Mouse (Mus musculus): ENCODE results near the gene Abhd2. TPM values are rescaled to one million over a fixed set of nuclear protein-coding genes. Genes with fewer than 3 reads are reported as not detected.
"Not testable (repeated sequence)": the region's sequence is repeated elsewhere in the genome, so short reads cannot be mapped to it uniquely, and the experiment has no call there.

Abhd2 gene
- total RNA-seq, 2 experiments from 2014 or later = 107 to 115 TPM

DNA sequence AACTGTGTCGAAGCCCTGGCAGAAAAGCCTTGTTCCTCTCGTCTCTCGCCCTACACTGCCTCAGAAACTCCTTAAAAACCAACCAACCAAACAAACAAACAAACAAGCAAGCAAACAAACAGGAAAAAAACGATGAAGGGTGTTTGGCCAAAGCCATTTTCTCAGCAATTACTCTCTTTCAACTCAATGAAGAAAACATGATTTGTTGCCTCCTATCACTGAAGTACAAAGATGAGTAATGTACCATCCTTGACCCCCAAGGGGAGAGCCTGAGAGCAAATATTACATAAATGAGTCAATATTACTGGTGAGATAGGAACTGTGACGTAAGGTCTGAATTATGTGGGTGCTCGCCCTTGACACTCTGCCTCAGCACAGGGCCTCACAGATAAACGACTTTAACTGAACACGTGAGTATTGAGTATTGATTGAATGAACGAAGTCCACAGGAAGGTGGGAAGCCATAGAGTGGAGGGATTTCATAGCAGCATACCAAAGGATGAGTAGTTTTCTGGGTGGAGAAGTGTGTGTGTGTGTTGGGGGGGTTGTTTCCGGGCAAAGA lies 13.9 kb upstream of the Abhd2 start:
- intact Hi-C loops (cut with DNase I) = no loop called here

DNA sequence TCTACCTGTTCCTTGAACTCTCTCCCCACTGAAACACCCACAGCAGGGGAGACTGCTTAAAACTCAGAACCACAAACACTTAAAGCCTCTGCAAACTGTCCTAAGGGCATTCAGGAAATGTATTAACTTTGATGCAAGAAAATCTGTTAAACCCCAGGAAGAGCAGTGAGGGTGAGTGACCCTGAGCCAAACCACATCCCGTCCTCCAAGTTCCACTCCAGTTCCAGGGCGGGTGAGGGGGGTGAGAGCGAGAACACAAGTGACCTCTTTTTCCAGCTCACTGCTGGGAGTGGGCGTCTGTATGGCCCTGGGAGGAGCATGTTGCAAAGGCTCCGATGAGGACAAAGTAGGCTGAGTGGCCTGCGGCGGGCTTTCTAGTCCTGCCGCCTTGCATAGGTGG lies 10.5 kb upstream of the Abhd2 start:
- intact Hi-C loops (cut with DNase I) = no loop called here
- DNase-seq (ENCODE audit: low spot score in 2 of 2) = no peak

More for the DNA sequence above, 13.9 kb upstream of the Abhd2 start:
- no peak for DNase-seq (ENCODE audit: low spot score in 2 of 2)

DNA sequence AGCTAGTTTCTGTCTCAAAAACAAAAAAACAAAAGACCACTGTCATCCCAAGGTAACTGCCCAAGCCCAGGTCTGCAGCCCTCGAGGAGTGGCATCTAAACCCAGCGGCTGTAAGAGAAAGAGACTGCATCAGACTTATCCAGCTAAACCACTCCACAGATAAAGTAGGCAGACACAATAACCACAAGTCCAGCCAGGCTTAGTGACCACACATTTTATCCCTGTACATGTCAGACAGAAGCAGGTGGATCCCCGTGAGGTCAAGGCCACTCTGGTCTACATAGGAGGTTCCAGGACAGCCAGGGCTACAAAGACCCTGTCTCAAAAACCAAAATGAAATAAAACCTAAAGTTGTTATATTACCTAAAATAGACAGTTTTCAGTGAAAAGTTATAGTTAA lies 9.2 kb upstream of the Abhd2 start:
- intact Hi-C loops (cut with DNase I) = no loop called here

DNA sequence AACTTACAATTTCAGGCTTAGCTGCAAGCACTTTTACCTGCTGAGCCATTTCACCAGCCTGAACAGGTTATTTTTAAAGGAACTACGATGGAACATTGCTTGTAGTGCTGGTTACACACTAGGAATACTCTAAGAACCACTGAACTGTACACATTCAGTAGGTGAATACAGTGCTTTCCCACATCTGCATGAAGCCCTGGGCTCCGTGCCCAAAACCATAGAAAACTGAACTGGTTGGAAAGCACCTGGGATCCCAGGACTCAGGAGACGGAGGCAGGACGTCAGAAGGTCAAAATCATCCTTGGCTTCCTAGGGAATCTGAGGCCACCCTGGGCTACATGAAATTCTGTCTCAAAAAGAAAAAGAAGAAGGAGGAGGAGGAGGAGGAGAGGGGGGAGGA lies 6.8 kb upstream of the Abhd2 start:
- intact Hi-C loops (cut with DNase I) = no loop called here
- no peak for DNase-seq (ENCODE audit: low spot score in 2 of 2)

More for the DNA sequence above, 9.2 kb upstream of the Abhd2 start:
- no peak for DNase-seq (ENCODE audit: low spot score in 2 of 2)

DNA sequence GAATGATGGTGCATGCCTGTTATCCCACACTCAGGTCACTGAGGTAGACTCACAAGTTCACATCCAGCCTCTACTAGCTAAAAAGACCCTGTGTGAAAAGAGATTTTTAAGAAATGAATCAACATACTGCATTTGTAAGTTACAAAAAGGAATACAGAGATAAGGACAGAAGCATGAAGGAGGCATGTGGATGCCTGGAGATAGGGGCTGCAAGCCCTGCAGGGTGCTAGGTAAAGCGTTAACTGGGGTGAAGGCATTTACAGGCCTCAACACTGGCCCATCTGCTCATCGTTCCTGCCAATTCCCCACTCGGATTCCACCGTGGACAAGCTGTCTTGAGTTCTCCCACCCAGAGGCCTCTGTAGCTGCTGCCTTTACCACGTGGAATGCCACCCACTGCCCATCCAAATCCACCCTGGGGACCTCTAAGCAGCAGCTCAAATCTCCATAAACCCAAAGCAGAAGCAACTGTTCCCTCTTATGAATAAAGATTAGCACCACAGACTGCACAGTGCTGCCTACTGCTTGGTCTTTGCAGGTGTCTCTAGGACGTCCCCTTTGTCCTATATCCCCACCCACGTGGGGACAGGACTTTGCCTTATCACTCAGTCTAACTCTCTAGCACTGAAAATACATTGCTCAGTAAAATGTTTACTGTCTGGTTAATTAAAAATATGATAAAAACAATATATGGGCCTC lies 5.2 kb upstream of the Abhd2 start:
- DNase-seq (ENCODE audit: low spot score in 2 of 2) = no peak
- intact Hi-C loops (cut with DNase I) = no loop called here

DNA sequence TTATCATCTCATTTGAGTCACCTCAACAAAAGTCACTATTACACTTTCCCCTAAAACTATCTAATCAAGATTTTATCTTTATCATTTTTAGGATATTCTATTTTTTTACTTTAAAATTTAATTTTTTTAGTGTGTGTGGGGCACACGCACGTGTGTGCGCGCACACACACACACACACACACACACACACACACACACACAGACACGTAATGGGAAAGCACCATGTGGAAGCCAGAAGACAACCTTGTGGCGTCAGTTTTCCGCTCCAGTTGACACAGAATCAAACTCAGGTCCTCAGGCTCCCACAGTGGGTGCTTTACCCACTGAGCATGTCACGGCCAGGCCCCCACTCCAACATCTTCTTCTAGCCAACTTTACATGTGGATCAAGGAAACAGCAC lies 4.1 kb upstream of the Abhd2 start:
- DNase-seq (ENCODE audit: low spot score in 2 of 2) = no peak
- intact Hi-C loops (cut with DNase I) = no loop called here

DNA sequence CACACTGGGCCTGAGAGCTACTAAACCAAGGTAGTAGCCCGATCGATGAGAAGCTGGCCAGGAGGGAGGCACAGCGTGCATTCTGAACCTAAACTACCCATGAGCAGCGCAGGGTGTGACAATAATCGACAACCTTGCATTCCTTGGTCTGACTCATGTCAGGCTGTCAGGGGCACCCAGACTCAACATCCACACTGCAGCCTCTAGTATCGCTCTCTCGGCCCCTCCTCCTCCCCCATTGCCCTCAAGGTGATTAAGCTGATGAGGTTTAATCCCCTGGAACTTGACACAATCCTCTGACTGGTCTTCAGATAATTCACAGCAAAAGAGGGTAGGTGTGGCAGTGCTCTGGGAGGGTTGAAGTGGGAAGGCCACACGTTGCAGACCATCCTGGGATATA lies 3.6 kb upstream of the Abhd2 start:
- no peak for DNase-seq (ENCODE audit: low spot score in 2 of 2)
- intact Hi-C loops (cut with DNase I) = no loop called here

DNA sequence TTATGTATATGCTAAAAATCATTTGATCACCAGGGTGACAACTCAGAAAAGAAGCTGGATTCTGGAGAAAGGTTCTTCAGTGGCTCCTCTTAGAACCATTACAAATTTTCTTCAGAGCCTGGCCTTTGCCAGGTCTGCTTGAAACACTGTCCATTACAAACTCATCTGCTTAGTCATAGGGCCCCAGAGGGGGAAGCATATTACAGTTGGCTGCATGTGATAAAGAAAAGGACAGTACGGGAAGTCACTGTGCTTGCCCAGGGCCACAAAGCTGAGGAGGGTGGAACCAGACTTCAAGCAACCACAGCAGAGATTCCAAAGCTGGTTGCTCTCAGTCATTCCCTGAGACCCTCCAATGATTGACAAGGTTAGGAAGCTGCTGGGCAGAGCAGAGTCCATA lies 3.1 kb upstream of the Abhd2 start:
- DNase-seq (ENCODE audit: low spot score in 2 of 2) = no peak
- intact Hi-C loops (cut with DNase I) = loop anchor here (2.0 kb wide), 1 partner anchor 89 kb away; no protein-coding TSS in a partner anchor

DNA sequence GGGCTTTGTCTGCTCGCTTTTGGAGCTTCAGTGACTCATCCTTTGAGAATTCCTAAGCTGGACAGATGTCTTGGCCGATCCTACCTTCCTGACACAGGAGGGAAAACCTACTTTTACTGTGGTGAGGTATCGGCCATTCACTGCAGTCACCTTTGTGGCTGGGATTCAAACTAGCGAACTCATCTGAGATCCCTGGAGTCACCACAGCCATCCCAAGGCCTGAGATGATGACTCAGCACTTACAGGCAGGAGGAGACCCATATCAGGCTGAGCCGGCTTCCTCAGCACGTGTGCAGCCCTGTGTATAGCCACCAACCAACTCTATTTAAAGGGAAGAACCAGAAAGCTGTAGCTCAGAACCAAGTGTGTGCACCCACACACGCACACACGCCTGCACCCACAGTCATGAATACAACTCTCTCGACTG lies 2.0 kb upstream of the Abhd2 start:
- intact Hi-C loops (cut with DNase I) = loop anchor here (2.0 kb wide), 1 partner anchor 88 kb away; no protein-coding TSS in a partner anchor

DNA sequence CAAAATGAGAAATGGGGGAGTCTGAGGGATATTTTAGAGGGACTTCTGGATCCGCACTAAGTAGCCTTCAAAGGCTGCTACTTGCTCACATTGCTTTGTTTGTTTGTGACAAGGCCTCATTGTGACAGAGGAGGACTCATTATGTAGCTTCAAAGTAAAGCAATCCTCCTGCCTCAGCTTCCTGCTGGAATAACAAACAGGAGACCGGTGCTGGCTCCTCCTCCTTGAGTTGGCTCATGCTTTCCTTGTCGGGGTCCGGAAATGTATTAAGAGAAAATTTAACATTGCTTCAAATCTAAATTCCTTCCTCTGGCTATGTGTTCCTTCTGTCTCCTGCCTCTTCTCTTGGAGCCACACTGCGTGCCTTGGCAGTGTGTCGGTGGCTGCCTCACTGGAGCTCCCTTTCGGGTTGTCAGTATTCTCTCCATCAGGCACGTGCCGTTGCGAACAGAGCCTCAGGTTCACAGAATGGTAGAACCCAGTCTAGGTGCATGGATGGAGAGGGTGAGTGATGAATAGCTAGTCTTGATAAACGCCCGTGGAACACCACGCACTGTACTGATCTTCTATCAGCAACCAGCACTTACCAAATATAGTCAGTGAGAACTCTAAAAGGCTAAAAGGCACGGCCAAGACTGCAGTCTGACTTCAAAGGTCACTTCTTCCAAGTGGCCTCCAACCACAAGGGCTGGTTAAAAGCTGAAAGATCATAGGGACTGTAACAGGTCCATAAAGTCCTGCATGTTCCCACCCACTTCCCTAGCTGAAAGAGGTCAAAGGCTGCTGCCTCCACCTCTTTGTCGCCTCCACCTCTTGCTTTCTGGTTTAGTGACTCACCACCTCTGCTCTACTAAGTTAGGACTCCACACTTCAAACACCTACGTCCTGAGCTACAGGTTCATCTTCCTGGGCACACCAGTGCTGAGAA lies 874 bp upstream of the Abhd2 start:
- no peak for DNase-seq (ENCODE audit: low spot score in 2 of 2)
- intact Hi-C loops (cut with DNase I) = loop anchor here (2.0 kb wide), 1 partner anchor 87 kb away; no protein-coding TSS in a partner anchor

More for the DNA sequence above, 2.0 kb upstream of the Abhd2 start:
- peak; percentile 76 to 82 for DNase-seq (ENCODE audit: low spot score in 2 of 2)

DNA sequence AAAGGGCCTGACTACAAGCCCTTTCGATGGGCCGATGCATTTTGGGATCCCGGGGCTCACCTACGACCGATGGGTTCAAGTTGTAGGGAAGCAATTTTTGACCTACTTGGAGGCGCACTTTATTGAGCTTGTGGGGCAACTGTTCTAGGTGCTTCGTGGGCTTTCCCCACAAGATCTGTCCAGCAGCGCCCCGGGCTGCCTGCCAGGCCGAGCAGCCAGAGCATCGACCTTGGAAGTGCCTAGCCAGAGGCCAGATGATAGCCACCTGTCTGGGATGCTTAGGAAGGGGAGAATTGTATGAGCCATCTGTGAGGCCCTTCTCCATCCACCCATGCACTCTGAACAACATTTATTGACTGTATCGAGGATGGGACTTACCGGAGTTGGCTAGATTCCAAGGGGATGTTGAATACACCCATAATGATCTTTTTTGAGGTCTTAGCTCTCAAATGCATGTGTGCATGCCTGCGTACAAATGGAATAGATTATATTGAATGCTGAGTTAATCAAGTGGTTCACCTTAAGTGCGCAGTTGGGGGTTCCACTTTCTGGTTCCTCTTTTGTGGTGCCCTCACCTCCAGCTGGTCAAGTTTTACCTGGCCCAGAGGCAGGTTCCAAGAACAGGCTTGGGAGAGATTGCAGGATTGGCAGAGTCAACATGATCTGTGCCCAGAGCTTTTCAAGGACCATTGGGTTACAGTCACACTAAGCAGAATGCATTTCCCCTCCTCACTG lies 906 bp downstream of the Abhd2 start:
- peak in 1 of 2 experiments; percentile 28 for DNase-seq (ENCODE audit: low spot score in 2 of 2)

DNA sequence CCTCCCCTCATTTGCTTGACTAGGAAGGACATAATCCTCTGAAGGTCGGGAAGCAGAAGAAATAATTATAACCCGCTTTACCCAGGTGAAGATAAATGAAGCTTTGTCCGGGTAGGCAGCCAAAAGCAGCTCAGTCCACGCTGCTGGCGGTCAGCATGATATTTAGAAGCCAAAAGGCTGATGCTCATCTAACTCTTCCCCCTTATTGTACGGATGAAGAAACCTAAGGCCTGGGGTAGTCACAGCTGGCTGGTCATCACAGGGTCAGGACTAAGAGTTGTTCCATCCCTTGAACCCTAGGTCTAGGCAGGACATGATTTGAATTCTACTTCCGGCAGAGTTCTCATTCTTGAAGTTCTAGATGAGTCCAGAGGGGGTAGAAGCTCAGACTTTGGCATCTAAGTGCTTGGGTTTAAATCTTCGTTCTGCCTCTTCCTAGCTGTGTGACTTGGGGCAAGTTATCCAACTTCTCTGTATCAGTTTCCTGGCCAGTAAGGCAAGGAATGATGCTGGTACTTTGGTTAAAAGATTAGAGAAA lies 1.5 kb downstream of the Abhd2 start:
- intact Hi-C loops (cut with DNase I) = loop anchor here (2.0 kb wide), 1 partner anchor 34 kb away; no protein-coding TSS in a partner anchor

More for the DNA sequence above, 906 bp downstream of the Abhd2 start:
- intact Hi-C loops (cut with DNase I) = loop anchor here (2.0 kb wide), 1 partner anchor 35 kb away; no protein-coding TSS in a partner anchor

DNA sequence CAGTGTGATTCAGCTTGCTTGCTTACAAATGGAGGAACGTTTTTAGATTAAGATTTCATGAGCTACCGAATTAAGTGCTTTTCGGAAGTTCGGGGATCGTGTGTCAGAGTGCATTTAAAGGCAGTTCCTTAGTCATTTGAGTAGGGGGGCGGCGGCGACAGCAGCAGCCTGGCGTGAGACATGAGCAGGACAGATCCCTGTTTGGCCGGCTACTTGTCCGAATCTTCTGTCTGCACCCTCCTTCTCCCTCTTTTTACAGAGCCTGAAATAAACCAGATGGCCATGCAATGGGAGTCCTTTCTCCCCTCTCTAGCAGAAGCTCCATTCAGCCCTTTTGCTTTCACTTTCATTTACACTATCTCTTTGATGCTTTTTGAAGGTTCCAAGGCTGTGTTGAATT lies 2.3 kb downstream of the Abhd2 start:
- peak in 1 of 2 experiments; percentile 10 for DNase-seq (ENCODE audit: low spot score in 2 of 2)
- intact Hi-C loops (cut with DNase I) = loop anchor here (2.0 kb wide), 1 partner anchor 33 kb away; no protein-coding TSS in a partner anchor

More for the DNA sequence above, 1.5 kb downstream of the Abhd2 start:
- peak in 1 of 2 experiments; percentile 7 for DNase-seq (ENCODE audit: low spot score in 2 of 2)

DNA sequence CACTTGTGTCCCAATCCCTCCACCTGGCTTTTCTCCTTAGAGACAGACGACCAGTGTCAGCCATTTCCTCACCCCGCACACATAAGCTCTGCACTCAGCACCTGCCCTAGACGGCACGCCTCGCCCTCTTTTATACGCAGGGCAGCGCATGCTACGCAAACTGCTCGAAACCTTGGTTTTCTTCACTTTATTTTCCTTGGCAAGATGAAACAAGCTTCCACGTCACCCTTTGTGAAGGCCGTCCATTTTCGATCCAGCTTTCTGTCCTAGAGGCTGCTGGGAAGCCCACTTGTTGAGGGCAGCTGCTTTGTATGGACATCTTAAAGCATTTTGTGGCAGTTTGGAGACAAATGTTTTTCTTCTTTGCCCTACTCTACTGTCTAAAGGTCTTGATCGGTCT lies 5.4 kb downstream of the Abhd2 start:
- no peak for DNase-seq (ENCODE audit: low spot score in 2 of 2)
- intact Hi-C loops (cut with DNase I) = no loop called here

DNA sequence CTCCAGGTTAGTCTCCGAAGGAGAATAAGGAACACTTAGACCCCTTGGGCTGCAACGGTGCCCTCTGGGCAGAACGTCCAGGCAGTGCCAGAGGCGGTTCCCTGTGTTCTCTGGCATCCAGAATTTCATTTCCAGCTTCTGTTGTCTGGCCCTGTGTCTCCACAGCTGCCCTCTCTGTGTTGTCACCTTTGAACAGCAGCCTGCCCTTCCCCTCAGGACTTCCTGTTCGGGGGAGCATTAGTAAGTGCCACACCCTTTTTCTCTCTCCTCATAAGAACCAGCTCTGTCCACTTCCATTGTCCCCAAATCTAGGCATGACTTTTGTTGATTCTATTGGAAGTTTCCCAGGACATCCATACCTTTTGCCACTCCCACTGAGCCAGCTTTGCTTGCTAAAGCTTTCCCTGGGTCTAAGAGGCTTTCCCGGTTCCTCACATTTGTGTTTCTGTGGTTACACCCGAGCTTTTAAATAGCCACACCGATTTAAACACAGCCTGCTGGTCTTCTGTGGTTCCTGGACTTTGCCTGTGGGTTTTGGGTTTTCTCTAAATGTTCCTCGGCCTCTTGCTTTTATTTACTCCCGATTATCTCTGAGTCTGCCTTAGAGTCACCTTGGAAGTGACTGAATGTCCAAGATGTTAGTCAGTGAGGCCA lies 6.5 kb downstream of the Abhd2 start:
- DNase-seq (ENCODE audit: low spot score in 2 of 2) = no peak
- intact Hi-C loops (cut with DNase I) = no loop called here

DNA sequence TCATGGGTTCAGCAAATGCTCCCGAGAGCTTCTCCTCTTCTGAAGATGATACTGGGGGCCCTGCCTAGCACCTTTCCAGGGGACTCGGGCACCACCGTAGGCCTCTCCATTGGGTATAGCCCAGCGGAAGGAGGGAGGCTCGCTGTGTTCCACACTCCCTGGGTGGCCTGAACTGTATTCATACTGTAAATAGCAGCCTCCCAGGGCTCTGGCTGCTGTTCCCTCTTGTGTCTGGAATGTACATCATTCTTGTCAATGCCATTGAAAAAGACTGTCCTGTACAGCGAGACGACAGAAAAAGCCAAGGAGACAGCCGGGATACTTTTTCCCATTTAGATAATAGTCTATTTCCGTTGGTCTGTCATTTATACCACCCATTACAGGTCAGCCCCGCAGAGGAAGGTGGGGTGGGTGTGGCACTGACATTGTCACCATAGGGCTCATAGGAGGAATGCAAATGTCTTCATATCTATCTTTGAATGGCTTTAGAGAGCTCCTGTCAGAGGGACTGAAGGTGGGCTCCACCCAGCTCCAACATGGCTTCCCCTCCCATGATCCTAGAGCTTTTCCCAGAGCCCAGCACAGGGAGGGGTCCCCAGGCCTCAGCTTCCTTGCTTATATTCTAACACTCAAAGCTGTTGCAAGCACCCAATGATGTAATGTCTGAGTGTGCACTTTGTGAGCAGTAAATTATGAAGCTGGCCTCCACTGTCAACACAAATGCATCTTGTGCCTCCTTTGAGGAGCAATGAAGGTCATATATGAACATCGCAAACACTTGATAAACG lies 10.1 kb downstream of the Abhd2 start:
- no peak for DNase-seq (ENCODE audit: low spot score in 2 of 2)
- intact Hi-C loops (cut with DNase I) = no loop called here

DNA sequence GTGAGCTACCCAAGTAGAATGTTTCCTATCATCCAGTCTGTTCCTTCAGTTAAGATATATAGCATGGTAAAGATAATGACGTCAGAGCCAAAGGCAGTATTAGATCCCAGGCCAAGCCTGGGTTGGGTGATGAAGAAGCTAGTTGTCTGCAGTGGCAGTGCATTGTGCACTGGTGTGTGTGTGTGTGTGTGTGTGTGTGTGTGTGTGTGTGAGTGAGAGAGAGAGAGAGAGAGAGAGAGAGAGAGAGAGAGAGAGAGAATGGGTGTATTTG lies 10.6 kb downstream of the Abhd2 start:
- DNase-seq (ENCODE audit: low spot score in 2 of 2); intact Hi-C loops (cut with DNase I): not testable (repeated sequence)
